Mouse (Mus musculus) left cerebral cortex, postnatal 4 days (tissue): ENCODE measurements at regions not wholly inside any gene's neighbourhood (a gene's known extent, or its start where the extent isn't known, plus 50 kb on each side); places are given as distances from the start of the nearest gene placed in this dataset.

Experiments
- DNase-seq: peaks from one replicate; pipeline ENCODE4 v3.0.0-alpha.2; 2022
- intact Hi-C: fragments of 180-260 bp; cut with DNase I; formaldehyde crosslinking; loops from one replicate; pipeline ENCODE4 v1.15.1; 2025

GRCm38 (mm10) chr10:126070984-126071713, 105.2 kb downstream of the Lrig3 start:
- intact Hi-C loops, result no loop called here
- DNase-seq, result peak; percentile 72

GRCm38 (mm10) chr10:126071714-126072057, 105.7 kb downstream of the Lrig3 start:
- intact Hi-C loops, result no loop called here
- DNase-seq, result peak; percentile 43

DNA sequence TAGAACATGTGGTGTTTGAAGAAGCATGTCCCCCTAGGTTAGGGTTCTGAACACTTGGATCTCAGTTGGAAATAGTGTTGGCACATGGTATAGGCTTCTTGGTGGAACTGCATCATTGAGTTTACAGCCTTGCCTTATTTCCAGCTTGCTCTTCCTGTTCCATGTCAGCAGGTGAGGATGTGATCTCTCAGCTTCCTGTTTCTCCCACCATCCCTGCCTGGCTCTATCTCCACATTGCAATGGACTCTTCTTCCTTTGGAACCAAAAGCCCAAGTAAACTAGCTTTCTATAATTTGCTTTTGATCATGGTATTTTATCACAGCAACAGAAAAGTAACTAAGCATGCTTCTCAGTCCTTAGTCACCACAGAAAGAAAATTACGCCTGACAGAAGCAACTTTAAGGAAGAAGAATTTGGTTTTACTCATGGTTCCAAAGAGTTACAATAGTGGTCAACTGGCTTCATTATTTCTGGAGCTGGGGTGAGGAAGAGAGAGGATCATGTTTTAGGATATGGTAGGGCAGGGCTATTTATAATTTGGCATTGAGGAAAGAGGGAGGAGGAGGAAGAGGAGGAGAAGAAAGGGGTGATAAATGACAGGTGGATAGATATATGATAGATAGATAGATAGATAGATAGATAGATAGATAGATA, 111.5 kb downstream of the Lrig3 start:
- no peak for DNase-seq
- intact Hi-C loops, result no loop called here

DNA sequence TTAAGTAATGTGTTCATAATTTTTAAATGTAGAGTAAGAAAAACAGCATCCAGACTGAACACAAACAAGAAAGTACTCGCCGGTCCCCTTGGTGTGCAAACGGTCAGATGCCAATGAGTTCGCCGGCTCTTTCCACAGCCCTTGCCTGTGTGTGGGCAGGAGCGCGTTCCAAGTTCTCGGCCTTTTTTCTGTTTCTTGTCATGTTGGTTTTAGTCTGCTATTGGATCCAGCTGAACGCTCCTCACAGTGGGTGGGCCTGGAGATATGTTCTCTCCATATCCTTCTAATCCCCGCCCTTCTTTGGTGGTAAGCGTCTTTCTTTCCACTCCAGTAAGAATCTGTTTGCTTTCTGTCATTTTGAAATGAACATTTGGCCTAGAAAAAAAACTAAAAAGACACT, 116.6 kb downstream of the Lrig3 start:
- DNase-seq, result peak; percentile 87
- intact Hi-C loops, result no loop called here

DNA sequence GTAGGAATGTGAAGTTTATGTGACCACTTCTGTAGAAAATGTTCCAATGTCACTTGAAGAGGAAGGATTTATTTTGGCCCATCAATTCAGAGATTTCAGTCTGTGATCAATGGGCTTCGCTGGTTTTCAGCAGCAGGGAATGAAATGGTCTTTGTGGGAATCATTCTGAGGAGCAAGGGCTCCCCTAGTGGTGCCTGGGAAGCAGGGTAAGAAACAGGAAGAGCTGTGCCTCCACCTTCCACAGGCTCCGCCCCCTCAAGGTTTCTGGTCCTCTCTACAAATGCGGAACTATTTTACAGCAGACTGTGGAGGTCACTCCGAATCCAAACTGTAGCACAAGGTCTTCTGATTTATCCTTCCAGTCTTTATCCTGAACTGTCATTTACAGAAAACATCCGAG, 120.7 kb downstream of the Lrig3 start:
- DNase-seq, result no peak
- intact Hi-C loops, result no loop called here

DNA sequence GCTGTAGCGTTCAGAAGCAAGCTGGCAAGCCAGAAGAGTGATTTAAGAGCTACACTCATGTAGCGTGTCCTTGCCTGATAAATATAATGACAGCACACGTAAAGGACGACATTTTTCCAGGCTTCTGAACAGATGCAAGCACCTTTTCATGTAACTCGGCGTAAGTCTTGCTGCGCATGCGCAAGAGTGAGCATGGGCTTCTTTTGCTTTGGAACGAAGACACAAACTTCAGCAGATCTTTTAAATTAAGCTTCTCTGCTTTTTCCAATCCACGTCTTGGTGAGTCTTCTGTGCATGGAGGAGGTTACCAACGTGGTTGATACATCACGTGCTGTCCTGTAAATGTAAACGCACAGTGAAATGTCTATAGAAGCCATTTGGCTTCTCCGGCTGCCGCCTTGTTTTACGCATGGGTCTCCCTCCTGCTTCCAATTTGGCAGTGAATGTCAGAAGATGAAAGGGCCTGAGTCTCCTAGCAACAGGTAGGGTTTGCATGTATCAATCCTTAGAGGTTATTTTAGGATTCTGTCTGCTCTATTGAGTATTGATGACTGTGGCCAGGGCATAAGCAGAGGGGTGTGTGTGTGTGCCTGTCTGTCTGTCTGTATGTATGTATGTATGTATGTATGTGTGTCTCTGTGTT, 128.4 kb downstream of the Lrig3 start:
- intact Hi-C loops, result no loop called here
- no peak for DNase-seq

- intact Hi-C loops, result no loop called here
Measured at GRCm38 (mm10) chr10:126097896-126098295, 131.9 kb downstream of the Lrig3 start.

DNA sequence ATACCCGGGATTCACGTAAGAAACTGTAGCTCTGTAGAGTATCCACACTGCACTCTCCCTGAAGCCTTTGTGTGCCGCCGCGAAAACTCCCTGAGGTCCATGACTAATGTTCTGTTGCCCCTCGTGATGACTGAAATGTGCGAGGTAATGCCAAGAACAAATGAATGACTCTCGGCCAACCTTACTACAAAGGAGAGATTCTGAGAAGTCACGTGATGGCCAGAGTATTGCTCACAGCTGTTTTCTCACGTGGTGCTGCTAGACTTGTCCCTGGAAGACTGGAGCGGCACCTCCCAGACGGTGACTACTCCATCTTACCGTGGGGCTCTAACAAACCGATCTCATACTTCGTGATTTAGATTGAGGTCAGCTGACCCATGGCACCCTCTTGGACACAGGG, 136.9 kb downstream of the Lrig3 start:
- intact Hi-C loops, result no loop called here
- no peak for DNase-seq

More at GRCm38 (mm10) chr10:126097896-126098295, 131.9 kb downstream of the Lrig3 start:
- DNase-seq, result no peak

- intact Hi-C loops, result no loop called here
- no peak for DNase-seq
Measured at GRCm38 (mm10) chr10:126113106-126113505, 147.1 kb downstream of the Lrig3 start.

DNA sequence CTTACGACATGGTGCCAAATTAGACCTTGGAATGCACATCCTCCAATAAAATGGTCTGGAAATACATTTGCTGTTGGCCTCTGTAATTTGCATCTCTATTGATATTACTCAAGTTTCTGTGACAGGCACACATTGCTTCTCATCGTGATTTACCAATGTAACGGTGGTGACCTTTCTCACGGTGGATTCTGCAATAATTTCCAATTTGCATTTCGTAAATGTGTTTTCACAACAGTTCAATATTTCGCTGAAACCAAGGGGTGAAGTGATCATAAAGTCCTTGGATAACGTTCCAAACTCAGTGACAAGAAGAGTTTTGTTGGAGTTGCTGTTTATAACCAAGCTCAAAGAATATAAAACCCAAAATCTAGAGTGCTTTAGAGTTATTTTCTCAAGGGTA, 149.4 kb downstream of the Lrig3 start:
- intact Hi-C loops, result no loop called here
- no peak for DNase-seq

- intact Hi-C loops, result no loop called here
Measured at GRCm38 (mm10) chr10:126121626-126122025, 155.7 kb downstream of the Lrig3 start.

GRCm38 (mm10) chr10:126122504-126122903, 156.5 kb downstream of the Lrig3 start:
- intact Hi-C loops, result no loop called here
- no peak for DNase-seq

More at GRCm38 (mm10) chr10:126121626-126122025, 155.7 kb downstream of the Lrig3 start:
- no peak for DNase-seq

DNA sequence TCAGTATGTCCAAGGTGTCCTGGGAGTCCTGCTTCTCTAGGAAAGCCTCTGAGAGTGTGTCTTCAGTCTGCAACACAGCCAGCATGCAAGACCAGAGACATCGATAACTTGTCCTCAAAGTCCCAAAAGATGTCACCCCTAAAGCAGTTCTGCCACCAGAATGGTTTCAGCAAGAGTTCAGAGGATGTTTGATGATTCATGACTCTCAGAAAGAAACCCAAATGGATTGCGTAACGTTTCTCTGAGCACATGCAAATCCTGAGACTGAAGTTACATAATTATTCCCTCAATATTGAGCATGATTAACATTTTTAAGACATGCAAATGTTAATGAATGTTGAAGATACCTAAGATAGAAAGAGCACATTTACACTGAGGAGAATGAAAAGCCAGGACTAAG, 167.2 kb downstream of the Lrig3 start:
- intact Hi-C loops, result no loop called here
- DNase-seq, result no peak

GRCm38 (mm10) chr10:126133957-126134356, 168.0 kb downstream of the Lrig3 start:
- no peak for DNase-seq
- intact Hi-C loops, result no loop called here

- intact Hi-C loops, result no loop called here
- no peak for DNase-seq
Measured at GRCm38 (mm10) chr10:126138585-126138984, 172.6 kb downstream of the Lrig3 start.

DNA sequence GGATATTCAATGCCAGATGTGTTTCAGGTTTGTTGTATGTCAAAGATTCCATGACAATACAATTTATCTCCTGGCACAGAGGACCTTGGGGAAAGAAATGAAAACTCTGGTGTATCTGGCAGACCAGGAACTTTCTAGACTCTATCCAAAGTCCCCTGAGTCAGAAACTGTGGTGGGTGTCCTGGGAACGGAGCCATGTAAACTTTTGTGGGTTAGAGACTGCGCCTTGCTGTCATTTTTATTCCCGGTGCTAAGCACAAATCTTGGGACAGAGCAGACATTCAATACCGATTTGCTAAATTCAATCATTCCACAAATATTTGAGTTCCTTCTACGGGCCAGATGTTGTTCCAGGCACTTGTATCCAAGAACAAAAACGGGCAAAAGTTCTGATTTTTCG, 175.6 kb downstream of the Lrig3 start:
- DNase-seq, result no peak
- intact Hi-C loops, result no loop called here

- intact Hi-C loops, result no loop called here
- no peak for DNase-seq
Measured at GRCm38 (mm10) chr10:126143833-126144232, 177.9 kb downstream of the Lrig3 start.

GRCm38 (mm10) chr10:126144609-126145202, 178.7 kb downstream of the Lrig3 start:
- intact Hi-C loops, result no loop called here
- DNase-seq, result no peak

DNA sequence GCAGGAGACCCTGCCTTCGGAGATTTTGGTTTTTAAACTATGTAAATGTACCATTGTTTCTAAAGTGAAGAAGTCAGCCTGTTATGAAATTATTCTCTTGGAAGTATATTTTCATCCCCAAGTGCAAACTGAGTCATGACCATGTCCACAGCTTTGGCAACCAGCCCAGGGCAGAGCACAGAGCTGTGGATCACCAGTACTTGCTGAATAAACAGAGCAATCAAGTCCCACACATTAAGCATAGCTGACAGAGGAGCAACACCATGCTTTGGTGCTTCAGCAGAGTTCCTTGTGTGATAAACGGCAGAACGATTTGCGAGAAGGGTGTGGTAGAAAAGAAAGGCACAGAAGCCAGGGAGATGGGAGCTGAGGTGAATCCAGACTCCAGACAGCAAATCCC, 191.3 kb downstream of the Lrig3 start:
- no peak for DNase-seq
- intact Hi-C loops, result no loop called here

- intact Hi-C loops, result no loop called here
- DNase-seq, result no peak
Measured at GRCm38 (mm10) chr10:126165215-126165614, 199.2 kb downstream of the Lrig3 start.

DNA sequence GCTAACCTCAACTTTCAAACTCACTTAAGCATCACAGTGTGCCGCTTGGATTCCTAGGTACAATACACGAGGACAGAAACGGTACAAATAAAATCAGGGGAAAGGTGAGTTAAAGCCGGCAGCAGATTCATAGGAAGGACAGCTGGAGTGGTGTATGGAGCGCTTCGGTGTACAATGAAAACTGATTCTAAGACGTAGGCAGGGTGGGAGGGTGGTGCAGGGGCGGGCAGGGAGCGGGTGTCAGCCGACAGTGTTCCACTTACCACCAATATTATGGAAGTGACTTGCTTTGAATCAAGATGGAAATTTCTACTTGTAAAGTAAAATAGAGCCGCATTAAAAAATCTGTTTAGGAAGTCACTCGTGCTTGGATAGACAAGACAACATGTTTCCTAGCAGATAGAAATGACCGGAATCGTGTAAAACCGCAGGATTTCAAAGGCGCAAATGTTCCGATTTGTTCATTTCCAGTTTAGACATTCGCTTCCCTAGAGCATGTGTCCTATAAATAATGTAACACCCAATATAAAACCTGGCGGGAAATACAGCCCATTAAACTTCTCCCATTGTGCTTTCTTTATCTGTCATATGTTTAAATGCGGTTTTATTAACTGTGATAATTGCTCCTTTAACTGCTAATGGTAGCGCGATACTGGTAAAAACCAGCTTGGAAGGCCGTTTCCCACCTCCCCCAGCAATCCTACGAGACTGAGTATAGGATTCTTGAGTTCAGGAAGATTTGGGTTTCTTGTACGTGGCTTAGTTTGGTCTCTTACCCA, 203.3 kb downstream of the Lrig3 start:
- no peak for DNase-seq
- intact Hi-C loops, result no loop called here
